Mouse (Mus musculus) embryo, embryonic 9.5 days (tissue): ENCODE results near the gene Ano1.

Experiments used
- DNase-seq: peaks from one replicate; pipeline ENCODE4 v3.0.0-alpha.2; 2017; ENCODE audit errors: extremely low spot score

Ano1 gene

DNA sequence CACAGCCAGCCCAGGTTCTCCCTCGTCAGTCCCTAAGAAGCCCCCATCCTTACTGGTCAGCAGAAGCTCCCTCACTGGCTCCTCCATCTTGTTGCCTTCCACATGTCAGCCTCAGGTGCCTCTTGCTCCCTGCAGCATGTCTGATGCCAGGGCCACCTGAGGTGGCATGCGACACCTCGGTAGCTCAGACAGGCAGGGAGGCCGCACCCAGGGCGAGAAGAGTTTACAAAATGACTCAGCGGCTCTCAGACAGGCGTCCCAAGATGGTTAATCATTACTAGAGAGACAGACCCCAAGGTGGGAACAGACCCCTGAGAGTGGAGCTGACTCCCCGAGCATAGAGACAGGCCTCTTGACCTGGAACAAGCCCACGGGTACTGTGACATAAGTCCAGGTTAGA is at the start of gene Ano1:
Gene Ano1 (minus strand): TSS at position 142 of the 400 bp plus-strand sequence.
- DNase-seq: no peak

DNA sequence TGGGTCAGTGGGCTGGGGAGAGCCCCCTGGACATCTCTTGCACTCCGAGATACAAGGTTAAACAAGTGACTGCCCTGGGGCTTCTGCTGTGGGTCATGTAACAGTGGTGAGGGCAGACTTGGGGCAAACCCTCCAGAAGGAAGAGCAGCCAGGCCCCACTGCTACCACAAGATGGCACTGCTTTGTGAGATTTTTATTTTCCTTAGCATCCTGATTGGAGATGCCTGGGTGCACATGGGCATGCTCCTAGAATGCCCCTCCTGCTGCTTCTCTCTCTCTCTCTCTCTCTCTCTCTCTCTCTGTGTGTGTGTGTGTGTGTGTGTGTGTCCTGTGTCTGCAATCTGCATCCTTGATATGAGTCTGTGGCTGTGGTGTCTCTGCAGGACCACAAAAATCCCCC is 46.7 kb upstream of the Ano1 start:
- peak; percentile 49 for DNase-seq

DNA sequence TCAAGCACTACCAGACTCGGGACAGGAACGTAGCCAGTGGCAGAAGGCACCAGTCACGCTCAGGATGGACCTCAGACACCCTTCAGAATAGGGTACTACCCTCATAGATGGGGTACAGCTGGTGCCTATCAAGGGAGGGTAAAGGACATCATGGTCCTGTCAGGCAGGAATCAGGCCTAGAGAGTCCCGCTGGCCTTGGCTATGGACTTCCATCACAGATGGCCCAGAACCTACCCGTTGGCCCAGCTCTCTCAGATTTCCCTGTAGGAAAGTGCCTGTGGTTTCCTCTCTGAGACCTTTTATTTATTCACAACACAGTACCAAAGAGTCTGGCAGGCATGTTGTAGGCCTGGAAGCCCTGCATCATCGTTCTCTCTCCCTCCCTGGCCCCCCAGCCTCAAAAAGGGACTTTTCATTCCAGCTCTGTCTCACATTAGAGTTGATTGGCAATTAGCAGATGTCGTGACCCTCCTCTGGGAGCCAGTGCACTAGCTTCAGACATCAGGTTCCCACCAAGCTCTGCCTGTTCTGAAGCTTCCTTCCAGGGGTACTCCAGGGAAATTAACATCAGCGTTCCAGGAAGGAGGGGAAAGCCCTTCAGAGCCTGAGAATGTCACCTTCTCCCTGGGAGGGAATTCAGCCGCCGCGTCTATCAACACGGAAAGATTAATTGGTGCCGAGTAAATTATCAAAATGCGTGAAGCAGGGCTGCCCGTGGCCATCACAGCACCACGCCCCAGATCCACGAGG is 45.4 kb upstream of the Ano1 start:
- DNase-seq: no peak

DNA sequence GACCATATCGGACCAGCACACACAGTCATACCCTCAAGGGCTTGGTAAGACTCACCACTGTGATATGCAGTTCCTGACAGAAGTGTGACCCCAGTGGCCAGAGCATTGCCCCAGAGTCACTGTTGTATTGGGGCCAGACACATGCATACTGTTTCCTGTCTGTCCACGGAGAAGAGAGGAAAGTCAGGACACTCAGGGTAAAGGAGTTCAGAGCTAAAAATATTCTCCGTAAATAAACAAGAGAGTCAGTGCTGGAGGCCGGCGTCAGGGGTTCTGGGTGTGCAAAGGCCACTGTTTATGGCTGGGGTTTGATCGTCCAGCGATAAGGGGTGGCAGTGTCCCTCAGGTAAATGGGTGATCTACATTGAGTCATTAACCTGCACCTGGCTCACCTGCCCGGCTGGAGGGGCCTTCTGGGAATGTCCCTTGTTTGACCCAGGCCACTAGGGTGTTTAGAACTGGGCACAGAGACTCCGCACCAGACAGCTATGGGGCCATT is 44.3 kb upstream of the Ano1 start:
- DNase-seq: no peak

DNA sequence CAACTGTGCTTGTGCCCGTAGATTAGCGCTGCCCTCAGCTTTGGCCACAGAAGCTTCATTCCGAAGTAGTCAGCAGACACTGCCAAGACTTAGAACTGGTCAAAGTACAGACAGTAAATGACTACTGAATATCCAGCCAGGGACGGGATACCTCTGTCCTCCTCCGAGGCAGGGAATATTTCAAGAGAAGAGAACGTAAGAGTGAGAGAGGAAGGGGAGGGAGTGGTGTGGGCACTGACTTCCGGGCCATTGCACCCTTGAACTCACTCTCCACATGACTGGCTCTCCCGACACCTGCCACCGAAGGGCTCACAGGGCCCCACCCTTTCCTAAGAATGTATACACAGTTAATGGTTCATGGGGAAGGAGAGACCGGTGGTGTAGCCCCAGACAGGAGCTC is 41.5 kb upstream of the Ano1 start:
- DNase-seq: no peak

DNA sequence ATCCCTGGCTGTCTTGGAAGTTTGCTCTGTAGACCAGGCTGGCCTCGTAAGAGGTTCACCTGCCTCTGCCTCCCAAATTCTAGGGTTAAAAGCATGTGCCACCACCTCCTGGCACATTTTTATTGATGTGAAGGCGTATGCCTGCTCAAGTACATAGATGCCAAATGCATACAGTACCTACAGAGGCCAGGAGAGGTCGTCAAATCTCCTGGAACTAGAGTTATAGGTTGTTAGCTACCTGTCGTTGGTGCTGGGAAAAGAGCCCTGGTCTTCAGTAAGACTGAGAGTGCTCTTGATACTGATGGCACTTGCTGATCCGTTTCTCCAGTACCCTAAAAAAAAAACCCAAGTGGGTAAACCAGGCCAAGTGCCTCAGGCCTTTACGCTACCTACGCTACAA is 39.7 kb upstream of the Ano1 start:
- no peak for DNase-seq

DNA sequence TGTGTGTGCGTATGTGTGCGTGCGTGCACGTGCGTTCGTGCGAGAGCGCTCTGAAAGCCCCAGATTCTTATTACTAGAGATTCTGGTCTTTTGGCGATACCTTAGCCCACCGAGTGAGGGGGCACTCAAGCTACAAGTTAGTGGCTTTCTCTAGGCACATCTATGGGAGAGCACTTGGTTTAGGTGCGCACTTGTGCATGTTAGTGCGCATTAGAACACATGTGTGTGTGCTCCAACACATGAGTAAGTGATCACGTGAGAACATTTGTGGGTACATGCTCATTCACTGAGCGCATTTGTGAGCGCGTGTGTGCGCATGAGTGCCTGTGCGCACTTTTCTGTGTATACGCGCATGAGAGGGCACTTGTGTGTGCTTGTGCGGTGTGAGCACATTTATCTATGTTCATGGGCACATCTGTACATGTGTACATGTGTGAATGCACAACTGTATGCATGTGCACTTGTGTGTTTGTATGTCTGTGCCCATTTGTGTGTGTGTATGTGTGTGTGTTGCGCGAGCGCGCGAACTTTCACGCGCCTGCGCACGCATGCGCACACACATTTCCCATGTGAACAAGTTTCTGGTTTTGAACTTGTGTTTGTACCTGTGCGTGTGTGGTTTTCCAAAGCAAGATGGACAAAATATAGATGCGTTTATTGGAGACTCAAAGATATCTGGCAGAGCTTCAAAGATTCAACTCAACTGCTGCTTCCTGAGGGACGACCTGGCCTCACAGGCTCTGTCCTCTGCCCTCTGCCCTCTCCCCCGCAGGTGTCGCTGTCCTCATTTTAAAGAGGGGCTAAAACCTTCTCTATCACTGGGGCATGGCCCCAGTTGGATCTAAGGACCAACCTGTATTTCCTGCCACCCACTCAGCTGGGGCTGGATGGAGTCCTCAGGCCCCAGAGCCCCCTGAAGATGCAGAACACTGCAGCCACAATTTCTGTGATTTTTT is 38.1 kb upstream of the Ano1 start:
- peak; percentile 53 for DNase-seq

DNA sequence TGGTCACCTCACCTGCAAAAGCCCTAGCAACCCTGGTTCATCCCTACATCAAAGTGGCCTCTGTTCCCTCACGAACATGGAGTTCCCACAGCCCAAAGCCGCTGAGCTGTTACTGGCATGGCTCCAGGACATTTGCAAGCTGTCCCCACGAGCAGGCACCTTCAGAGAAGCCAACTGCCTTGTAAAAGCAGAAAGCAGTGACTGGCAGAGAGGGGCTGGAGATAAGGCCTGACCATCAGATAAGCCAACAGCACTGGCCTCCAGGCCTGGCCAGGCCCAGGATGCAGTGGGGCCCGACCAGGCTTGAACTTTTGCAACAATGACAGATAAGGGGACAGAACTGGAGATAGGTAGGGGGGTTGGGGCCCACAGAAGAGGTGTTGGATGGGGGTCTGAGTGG is 36.9 kb upstream of the Ano1 start:
- DNase-seq: no peak

DNA sequence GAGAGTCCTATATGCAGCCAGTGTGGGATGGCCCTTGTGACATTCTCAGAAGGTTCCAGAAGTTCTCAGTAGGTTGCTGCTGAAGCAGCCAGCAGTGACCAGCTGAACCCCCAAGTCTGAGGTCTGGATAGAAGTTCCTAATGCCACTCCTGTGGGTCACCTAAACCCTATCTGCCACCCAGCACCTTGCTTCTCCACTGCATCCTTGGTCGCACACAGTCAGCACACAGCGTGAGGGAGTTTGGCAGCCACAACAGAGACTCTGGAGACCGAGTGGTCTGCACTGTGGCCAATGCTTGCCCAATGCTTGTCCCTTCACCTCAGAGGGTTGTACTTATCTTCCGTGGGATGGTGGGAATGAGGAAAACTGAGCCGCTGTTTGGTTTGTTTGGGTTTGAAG is 35.7 kb upstream of the Ano1 start:
- DNase-seq: no peak

DNA sequence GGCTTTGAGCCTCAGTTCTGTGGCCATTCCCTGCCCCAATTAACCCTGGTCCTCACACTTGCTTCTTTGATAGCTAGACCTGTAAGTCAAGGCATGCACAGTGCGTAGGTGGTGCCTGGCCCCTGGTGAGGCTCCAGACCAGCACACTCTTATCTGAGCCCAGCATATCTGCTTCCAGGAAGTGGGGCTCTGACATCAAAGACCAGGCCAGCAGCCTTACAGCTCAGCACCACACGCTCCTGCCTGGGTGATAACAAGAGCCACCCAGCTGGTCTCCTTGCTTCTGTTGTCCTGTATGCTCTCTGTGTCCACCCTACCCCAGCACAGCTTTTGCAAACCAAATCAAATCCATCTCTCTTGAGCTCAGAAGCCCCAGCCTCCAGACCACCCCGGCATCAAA is 34.8 kb upstream of the Ano1 start:
- DNase-seq: no peak

DNA sequence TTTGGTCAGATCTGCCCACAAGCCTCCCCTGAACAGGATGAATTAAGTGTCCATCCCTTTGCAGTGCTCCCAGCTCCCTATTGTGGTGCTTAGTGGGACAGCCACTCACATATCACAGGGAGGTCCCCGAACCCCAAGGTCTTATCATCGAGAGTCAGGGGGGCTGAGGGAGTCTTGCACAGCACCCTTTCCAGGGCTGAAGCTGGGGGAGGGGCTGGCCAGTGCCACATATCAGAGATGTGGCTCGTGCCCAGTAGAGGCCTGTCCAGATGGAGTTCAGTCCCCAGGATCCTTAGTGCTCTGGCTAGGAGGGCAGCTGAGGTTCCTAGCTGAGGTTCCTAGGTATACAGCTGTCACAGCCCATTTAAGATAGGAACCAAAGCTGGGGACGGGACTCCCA is 32.4 kb upstream of the Ano1 start:
- DNase-seq: no peak

DNA sequence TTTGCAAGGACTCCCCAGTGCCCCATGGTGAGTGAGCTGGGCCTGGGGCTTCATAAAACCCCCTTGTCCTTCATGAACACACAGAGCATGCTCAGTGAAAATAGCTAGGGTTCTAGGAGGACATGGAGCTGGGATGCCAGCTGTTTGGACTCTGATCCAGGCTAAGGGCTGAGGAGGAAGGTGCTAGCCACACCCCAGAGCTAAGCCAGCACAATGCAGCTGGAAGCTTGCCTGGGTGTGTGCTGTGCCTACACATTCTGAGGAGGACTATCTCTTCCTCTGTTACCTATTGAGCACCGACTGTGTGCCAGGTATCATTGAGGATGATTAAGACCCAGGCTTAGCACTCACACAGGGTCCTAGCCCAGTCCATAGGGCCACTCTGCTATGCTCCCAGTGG is 30.6 kb upstream of the Ano1 start:
- DNase-seq: no peak

DNA sequence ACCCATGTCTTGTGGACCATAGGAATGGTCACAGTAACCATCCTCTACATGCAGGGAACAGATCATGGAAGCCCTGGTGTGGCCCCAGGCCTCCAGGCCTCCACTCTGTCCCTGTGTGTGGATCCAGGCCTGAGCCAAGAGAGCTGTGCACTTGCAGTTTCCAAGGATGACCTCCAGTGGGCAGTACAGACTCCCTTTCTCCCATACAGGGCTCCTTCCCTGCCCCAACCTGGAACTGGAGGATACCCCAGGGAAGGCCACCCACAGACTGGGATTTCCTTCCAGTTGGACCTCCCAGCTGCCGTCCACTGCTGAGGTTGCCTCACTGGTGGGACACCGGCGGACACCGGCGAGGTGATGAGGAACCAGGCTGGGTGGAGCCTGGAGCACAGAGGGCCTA is 29.6 kb upstream of the Ano1 start:
- DNase-seq: peak; percentile 49

DNA sequence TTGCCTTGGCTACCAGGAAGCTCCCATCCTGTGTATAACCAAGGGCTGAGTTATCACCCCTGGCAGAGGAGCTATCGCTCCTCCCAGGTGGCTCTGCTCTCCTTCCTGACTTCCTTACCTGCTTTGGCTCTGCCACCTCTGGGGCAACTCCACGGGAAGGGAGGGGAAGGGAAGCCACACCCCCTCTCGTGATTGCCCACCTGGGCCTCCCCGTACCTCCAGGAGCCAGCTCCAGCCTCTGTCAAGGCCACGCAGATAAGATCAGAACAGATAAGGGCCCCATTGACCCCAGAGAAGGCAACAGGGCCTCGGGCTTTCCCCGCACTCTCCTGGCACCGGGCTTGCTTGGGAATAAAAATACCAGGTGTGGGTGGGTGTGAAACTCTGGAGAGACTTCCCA is 28.4 kb upstream of the Ano1 start:
- DNase-seq: no peak

DNA sequence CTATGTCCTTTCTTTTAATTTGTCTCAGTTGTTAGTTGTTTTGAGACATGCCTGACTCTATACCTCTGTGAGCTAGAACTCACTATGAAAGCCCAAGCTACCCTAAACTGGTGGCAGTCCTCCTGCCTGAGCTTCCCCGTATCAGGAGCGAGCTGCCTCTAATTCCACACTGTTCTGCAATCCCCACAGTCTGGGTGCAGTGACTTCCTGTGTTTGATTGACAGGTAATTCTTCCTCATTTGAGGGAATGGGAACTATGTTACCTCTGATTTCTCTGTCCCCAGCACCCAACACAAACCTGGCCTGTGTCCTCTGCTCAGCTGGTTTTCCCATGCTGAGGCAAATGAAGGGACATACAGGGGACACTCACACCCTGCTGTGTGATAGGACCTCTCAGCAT is 27.9 kb upstream of the Ano1 start:
- no peak for DNase-seq

DNA sequence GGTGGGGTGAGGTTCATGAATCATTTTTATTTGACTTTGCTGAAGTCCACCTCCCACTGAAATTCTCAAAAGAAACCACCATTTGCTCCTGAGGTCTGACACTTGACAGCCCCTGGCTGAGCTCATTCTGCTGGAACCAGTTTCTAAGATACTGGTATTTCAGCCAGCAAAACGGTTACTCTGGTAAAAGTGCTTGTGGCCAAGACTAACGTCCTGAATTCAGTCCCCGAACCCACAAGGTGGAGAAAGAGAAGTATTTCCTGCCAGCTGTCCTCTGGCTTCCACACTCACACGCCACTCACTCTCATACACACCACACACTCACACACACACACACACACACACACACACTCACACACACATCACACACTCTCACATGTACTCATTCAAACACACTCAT is 26.0 kb upstream of the Ano1 start:
- no peak for DNase-seq

DNA sequence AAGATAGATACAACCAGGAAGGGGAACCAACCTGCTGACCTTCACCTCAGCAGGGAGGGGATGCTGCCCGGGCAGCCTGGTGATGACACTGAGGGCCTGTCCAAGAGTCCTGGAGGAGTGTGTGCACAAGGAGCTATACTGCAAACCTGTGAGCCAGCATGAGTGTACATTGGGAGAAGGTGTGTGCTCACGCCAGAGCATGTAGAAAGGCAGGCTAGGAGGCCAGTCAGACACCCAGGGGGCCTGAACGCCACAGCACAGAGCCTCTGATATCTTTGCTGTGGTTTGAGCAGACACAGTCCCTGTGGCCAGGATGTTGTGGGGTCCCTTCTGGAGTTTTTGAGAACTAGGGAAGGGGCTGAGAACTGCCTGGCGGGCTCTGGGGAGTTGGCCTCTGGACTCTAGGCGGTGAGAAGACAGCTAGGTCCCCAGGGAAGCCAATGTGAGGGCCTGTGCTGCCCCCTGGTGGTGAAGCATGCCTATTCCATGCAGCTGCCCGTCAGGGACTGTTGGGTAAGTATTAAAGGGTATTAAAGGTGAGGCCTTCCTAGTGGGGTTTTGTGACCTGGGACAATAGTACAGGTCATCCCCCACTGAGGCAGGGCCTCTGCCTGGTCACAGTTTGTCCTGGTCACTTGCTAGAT is 24.2 kb upstream of the Ano1 start:
- DNase-seq: peak; percentile 93

DNA sequence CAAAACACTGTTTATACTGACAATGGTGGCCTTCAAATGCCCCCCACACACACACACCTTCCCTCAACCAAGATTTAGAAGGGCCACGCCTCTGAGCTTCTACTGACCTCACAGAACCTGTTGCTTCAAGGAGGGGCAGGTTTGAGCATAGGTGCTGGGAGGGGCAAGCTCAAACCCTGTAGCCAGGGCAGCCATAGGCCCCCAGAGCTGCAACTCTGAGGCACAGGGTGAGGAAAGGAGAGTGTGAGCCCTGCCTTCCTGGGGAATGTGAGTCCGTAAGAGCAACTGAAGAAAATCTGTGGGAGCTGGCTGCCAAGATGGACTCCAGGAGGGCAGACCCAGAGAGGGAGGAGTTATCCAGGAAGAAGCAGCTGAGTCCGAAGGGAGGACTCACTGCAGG is 23.4 kb upstream of the Ano1 start:
- no peak for DNase-seq

DNA sequence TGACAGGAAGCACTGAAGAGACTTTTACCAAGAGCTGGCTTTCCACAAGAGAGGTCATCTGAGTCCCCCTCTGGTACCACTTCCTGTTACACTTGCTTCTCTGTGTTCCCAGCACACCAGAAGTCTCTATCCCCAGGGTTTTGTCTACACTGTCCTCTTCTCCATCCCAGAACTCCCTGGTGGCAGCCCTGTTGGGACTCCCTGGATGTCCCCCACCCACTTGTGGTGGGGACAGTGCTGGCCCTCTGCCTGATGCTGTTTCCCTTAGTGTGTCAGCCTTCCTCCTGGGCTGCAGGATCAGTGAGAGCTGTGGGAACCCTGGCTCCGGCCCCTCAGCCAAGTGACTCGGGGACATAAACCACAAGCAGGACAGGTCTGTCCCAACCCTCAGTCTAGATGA is 22.5 kb upstream of the Ano1 start:
- no peak for DNase-seq

DNA sequence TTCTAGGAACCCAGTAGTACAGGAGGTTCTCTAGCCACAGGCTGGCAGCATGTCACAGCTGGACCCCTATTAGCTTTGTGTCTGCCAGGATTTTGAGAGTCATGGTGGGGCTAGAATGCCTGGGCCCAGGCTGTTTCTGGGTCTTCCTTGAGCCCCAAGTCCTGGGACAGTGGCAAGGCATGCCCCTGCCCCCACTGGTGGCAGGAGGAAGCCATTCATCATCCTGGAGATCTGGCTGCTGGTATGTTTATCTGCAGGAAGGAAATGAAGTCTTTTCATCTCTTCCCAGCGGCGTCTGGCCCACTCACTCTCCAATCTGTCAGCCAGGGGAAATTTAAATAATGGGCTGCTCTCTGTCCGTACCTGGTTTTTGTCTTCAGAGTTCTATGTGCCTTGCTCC is 18.3 kb upstream of the Ano1 start:
- peak; percentile 30 for DNase-seq

DNA sequence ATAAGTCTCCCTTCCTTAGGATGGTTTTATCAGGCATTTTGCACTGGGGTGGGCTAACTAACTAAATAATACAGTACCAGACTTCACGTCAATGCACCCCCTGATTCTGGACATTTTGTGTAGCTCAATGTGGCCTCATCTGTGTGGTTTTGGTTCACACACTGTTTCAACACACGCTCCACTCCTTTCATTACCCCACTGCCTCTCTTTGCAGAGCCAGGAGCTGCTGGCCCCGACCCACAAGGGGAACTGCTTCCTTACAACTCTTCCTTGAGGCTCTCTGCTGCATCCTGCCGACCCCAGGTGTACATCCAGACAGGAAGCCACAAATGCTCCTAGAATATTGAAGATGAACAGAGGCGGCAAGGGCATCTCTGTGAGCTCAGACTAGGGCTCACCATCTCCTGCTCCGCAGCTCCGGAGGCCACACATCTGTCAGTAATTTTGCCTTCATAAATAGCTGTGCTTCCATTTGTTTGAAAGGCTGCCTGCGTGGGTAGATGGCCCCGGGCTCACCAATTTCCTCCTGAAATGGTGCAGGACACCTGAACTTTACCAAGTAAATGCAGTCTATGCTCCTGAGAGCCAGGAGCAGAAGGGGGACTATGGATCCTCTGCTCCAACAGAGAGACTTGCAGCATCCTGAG is 17.8 kb upstream of the Ano1 start:
- DNase-seq: no peak

DNA sequence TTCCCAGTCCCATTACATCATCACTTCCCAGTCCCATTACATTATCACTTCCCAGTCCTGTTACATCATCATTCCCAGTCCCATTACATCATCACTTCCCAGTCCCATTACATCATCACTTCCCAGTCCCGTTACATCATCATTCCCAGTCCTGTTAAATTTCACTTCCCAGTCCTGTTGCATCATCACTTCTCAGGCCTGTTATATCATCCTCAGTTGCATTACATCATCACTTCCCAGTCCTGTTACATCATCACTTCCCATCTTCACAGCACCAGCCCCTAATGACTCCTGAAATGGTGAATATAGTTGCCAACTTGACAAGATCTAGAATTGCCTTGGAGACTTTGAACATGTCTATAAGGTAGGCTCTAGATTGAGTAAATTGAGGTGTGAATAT is 17.1 kb upstream of the Ano1 start:
- no peak for DNase-seq
